Mouse (Mus musculus) stomach, postnatal 0 days (tissue): ENCODE data around the gene Bach1.

Source experiments
- CTCF ChIP-seq: IDR thresholded peaks from 2 replicates; pipeline ENCODE4 v1.5.1; 2016; ENCODE audit warnings: antibody characterized with exemption, low read depth, mild to moderate bottlenecking, moderate library complexity
- EP300 ChIP-seq: optimal IDR thresholded peaks from 2 replicates; pipeline ENCODE3; 2016; ENCODE audit warnings: antibody characterized with exemption

DNA sequence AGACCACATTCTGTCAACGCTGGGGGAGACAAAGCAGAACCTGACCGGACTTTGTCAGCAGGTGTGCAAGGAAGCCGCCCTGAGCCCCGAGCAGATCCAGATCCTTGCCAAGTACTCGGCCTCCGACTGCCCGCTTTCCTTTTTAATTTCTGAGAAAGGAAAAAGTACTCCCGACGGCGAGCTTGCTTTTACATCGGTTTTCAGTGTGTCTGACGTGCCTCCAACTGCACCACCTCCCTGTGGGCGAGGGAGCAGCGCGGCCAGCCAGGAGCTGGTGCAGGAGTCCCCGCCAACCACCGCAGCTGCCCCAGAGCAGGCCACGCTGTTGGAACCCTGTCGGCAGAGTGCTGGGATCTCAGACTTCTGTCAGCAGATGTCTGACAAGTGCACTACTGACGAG, 30.7 kb downstream of the Bach1 start:
- TF ChIP-seq CTCF (no peak), EP300 (no peak)
